Mouse (Mus musculus) limb, embryonic 12.5 days (tissue): ENCODE data around the gene Rhno1. TPM values are rescaled to one million over a fixed set of nuclear protein-coding genes. Genes with fewer than 3 reads are reported as not detected.

Experiments used
- ATAC-seq: fragments of 200-750 bp; cut with Nextera tagmentation; 2 replicates; pipeline ENCODE4 v1.8.0; 2017; ENCODE audit warnings: low read depth, moderate TSS enrichment; ENCODE audit not compliant: insufficient number of reproducible peaks, insufficient read depth, low FRiP score, low TSS enrichment
- H3K27ac ChIP-seq: fragments of 300-500 bp; sonication (generic); 2 replicates; pipeline ENCODE4 v1.5.1; 2016; ENCODE audit warnings: mild to moderate bottlenecking, moderate library complexity
- H3K27me3 ChIP-seq: fragments of 300-500 bp; sonication (generic); 2 replicates; pipeline ENCODE4 v1.6.1; 2016; ENCODE audit warnings: mild to moderate bottlenecking, moderate library complexity
- H3K36me3 ChIP-seq: fragments of 300-500 bp; sonication (generic); 2 replicates; pipeline ENCODE4 v1.6.1; 2016; ENCODE audit warnings: mild to moderate bottlenecking, moderate library complexity
- H3K4me1 ChIP-seq: fragments of 300-500 bp; sonication (generic); replicated peaks from 2 replicates; pipeline ENCODE4 v1.6.1; 2016
- H3K4me2 ChIP-seq: fragments of 300-500 bp; sonication (generic); 2 replicates; pipeline ENCODE4 v1.6.1; 2016; ENCODE audit warnings: mild to moderate bottlenecking, moderate library complexity
- H3K4me3 ChIP-seq: fragments of 300-500 bp; sonication (generic); replicated peaks from 2 replicates; pipeline ENCODE4 v1.5.1; 2016; ENCODE audit warnings: mild to moderate bottlenecking
- H3K9ac ChIP-seq: fragments of 300-500 bp; sonication (generic); replicated peaks from 2 replicates; pipeline ENCODE4 v1.6.1; 2016; ENCODE audit warnings: mild to moderate bottlenecking, moderate library complexity
- H3K9me3 ChIP-seq: fragments of 300-500 bp; sonication (generic); 2 replicates; pipeline ENCODE4 v1.6.1; 2016; ENCODE audit warnings: mild to moderate bottlenecking, moderate library complexity
- WGBS: fragments of 180-500 bp; shearing (Covaris S2); methylation state at CpG from one replicate; pipeline ENCODE4 v1.1.7; 2016; 5-methylcytosine and 5-hydroxymethylcytosine counted together
- polyA plus RNA-seq: library from polyadenylated mRNA; unstranded; fragments of >200 nt; fragmentation: Nextera tagmentation; extraction: Ambion mirVana; gene quantifications from 2 replicates; pipeline ENCODE4 v1.2.1, GENCODE M21; 2016

The Rhno1 gene
- polyA plus RNA-seq, 1 experiment from 2014 or later, result 177 TPM

- Histone ChIP-seq H3K9ac (peak overlapping the region; percentile 88), H3K27me3 (no peaks in the 10 kb centered on the region), H3K4me1 (peaks cover 28% of the 10 kb centered on the region), H3K9me3 (no peaks in the 10 kb centered on the region), H3K4me3 (peak overlapping the region; percentile 96), H3K27ac (peak overlapping the region; percentile 96), H3K36me3 (peaks cover 40% of the 10 kb centered on the region), H3K4me2 (peak overlapping the region; percentile 89)
- ATAC-seq, result no peak
- WGBS, result 22% methylated on average over 9 of the region's 9 CpGs
These were observed 810 bp downstream of the Rhno1 start for GRCm38 (mm10) chr6:128361901-128362300.

GRCm38 (mm10) chr6:128358999-128359398 is 3.7 kb downstream of the Rhno1 start:
- ATAC-seq, result no peak
- Histone ChIP-seq H3K9ac (no peak overlapping the region), H3K4me3 (no peak overlapping the region), H3K27me3 (no peaks in the 10 kb centered on the region), H3K36me3 (peaks cover 25% of the 10 kb centered on the region), H3K9me3 (no peaks in the 10 kb centered on the region), H3K4me2 (no peak overlapping the region), H3K4me1 (peaks cover 39% of the 10 kb centered on the region), H3K27ac (no peak overlapping the region)
- WGBS, result 36% methylated on average over 2 of the region's 2 CpGs

- Histone ChIP-seq H3K4me1 (peaks cover 25% of the 10 kb centered on the region), H3K27me3 (no peaks in the 10 kb centered on the region), H3K9ac (peak within 1 kb of the TSS; percentile 73), H3K4me3 (peak within 1 kb of the TSS; percentile 70), H3K27ac (peak within 1 kb of the TSS; percentile 57), H3K4me2 (peak within 1 kb of the TSS; percentile 81), H3K9me3 (no peaks in the 10 kb centered on the region), H3K36me3 (peaks cover 32% of the 10 kb centered on the region)
- under 1% methylated on average over 42 of the region's 42 CpGs for WGBS
- ATAC-seq, result peak; percentile 98
These were observed 6.8 kb downstream of the Rhno1 start, which contains the start of gene Tulp3 for GRCm38 (mm10) chr6:128355726-128356416. Gene Tulp3 (minus strand): TSS chr6:128355851.

- Histone ChIP-seq H3K36me3 (peaks cover 39% of the 10 kb centered on the region), H3K9me3 (no peaks in the 10 kb centered on the region), H3K4me1 (peaks cover 21% of the 10 kb centered on the region), H3K4me3 (peak overlapping the region; percentile 70), H3K4me2 (peak overlapping the region; percentile 81), H3K27me3 (no peaks in the 10 kb centered on the region), H3K9ac (peak overlapping the region; percentile 73), H3K27ac (peak overlapping the region; percentile 57)
- under 1% methylated on average over 28 of the region's 28 CpGs for WGBS
- ATAC-seq, result peak; percentile 26; the same call in 1 of the 2 replicates
These were observed 7.5 kb downstream of the Rhno1 start for GRCm38 (mm10) chr6:128355201-128355681.

GRCm38 (mm10) chr6:128354140-128354539 is 8.6 kb downstream of the Rhno1 start:
- WGBS, result 67% methylated on average over 3 of the region's 3 CpGs
- Histone ChIP-seq H3K27ac (no peak overlapping the region), H3K9ac (no peak overlapping the region), H3K36me3 (peaks cover 44% of the 10 kb centered on the region), H3K4me2 (peak overlapping the region; percentile 81; the same call in 1 of the 2 replicates), H3K4me1 (peaks cover 21% of the 10 kb centered on the region), H3K27me3 (no peaks in the 10 kb centered on the region), H3K9me3 (no peaks in the 10 kb centered on the region), H3K4me3 (no peak overlapping the region)
- ATAC-seq, result no peak

- 67% methylated on average over 7 of the region's 7 CpGs for WGBS
- Histone ChIP-seq H3K27me3 (no peaks in the 10 kb centered on the region), H3K4me2 (no peak overlapping the region), H3K27ac (no peak overlapping the region), H3K9ac (no peak overlapping the region), H3K36me3 (peaks cover 29% of the 10 kb centered on the region), H3K4me1 (peaks cover 11% of the 10 kb centered on the region; the same call in 1 of the 2 replicates), H3K4me3 (no peak overlapping the region), H3K9me3 (no peaks in the 10 kb centered on the region)
- ATAC-seq, result no peak
These were observed 13.0 kb downstream of the Rhno1 start for GRCm38 (mm10) chr6:128349711-128350110.

GRCm38 (mm10) chr6:128346782-128347181 is 15.9 kb downstream of the Rhno1 start:
- no peak for ATAC-seq
- WGBS, result 84% methylated on average over 6 of the region's 6 CpGs
- no peaks in the 10 kb centered on the region for H3K9me3 ChIP-seq
- peaks cover 44% of the 10 kb centered on the region for H3K36me3 ChIP-seq
- H3K4me1 ChIP-seq, result no peaks in the 10 kb centered on the region
- H3K27me3 ChIP-seq, result no peaks in the 10 kb centered on the region
- H3K4me3 ChIP-seq, result no peak overlapping the region
- no peak overlapping the region for H3K27ac ChIP-seq
- no peak overlapping the region for H3K9ac ChIP-seq
- H3K4me2 ChIP-seq, result no peak overlapping the region

- H3K27me3 ChIP-seq, result no peaks in the 10 kb centered on the region
These were observed 17.1 kb downstream of the Rhno1 start for GRCm38 (mm10) chr6:128345623-128346022.

GRCm38 (mm10) chr6:128341956-128342723 is 20.6 kb downstream of the Rhno1 start:
- Histone ChIP-seq H3K4me2 (no peak overlapping the region), H3K36me3 (peaks cover 31% of the 10 kb centered on the region), H3K9ac (no peak overlapping the region), H3K27me3 (no peaks in the 10 kb centered on the region), H3K9me3 (no peaks in the 10 kb centered on the region), H3K4me1 (0 out of 2 replicates have a peak, but pooled peaks cover 8% of the 10 kb centered on the region), H3K27ac (no peak overlapping the region), H3K4me3 (no peak overlapping the region)
- 90% methylated on average over 11 of the region's 11 CpGs for WGBS
- ATAC-seq, result no peak

More at GRCm38 (mm10) chr6:128345623-128346022, 17.1 kb downstream of the Rhno1 start:
- H3K4me1 ChIP-seq, result no peaks in the 10 kb centered on the region
- ATAC-seq, result no peak
- H3K4me3 ChIP-seq, result no peak overlapping the region
- H3K36me3 ChIP-seq, result peaks cover 39% of the 10 kb centered on the region
- H3K4me2 ChIP-seq, result no peak overlapping the region
- H3K9me3 ChIP-seq, result no peaks in the 10 kb centered on the region
- WGBS, result 93% methylated on average over 10 of the region's 10 CpGs
- H3K9ac ChIP-seq, result no peak overlapping the region
- no peak overlapping the region for H3K27ac ChIP-seq

GRCm38 (mm10) chr6:128338876-128339275 is 23.8 kb downstream of the Rhno1 start:
- Histone ChIP-seq H3K27me3 (no peaks in the 10 kb centered on the region), H3K9me3 (no peaks in the 10 kb centered on the region), H3K4me3 (no peak overlapping the region), H3K27ac (no peak overlapping the region), H3K36me3 (peaks cover 52% of the 10 kb centered on the region), H3K9ac (no peak overlapping the region), H3K4me1 (0 out of 2 replicates have a peak, but pooled peaks cover 8% of the 10 kb centered on the region), H3K4me2 (no peak overlapping the region)
- WGBS, result 40% methylated on average over 5 of the region's 5 CpGs
- no peak for ATAC-seq

GRCm38 (mm10) chr6:128337467-128337866 is 25.2 kb downstream of the Rhno1 start:
- Histone ChIP-seq H3K36me3 (peaks cover 52% of the 10 kb centered on the region), H3K27ac (no peak overlapping the region), H3K27me3 (no peaks in the 10 kb centered on the region), H3K9ac (no peak overlapping the region), H3K4me3 (no peak overlapping the region), H3K9me3 (no peaks in the 10 kb centered on the region), H3K4me2 (no peak overlapping the region), H3K4me1 (0 out of 2 replicates have a peak, but pooled peaks cover 8% of the 10 kb centered on the region)
- ATAC-seq, result no peak
- WGBS, result 75% methylated on average over 7 of the region's 7 CpGs
